Mouse (Mus musculus) lung, adult 10 weeks (tissue): ENCODE measurements around the gene Cnep1r1. TPM values are rescaled to one million over a fixed set of nuclear protein-coding genes. Genes with fewer than 3 reads are reported as not detected.

Experiments used
- polyA plus RNA-seq: library from polyadenylated mRNA; stranded (reverse); fragments of 350-450 nt; fragmentation: Illumina TruSeq; extraction: RNeasy Lipid Tissue Mini Kit (QIAGEN cat#74804); gene quantifications from one replicate; pipeline ENCODE4 v1.2.3, GENCODE M21; 2014; ENCODE audit warnings: low read depth, low replicate concordance; ENCODE audit not compliant: insufficient read depth

Gene Cnep1r1
- polyA plus RNA-seq, result 37.1 TPM

DNA sequence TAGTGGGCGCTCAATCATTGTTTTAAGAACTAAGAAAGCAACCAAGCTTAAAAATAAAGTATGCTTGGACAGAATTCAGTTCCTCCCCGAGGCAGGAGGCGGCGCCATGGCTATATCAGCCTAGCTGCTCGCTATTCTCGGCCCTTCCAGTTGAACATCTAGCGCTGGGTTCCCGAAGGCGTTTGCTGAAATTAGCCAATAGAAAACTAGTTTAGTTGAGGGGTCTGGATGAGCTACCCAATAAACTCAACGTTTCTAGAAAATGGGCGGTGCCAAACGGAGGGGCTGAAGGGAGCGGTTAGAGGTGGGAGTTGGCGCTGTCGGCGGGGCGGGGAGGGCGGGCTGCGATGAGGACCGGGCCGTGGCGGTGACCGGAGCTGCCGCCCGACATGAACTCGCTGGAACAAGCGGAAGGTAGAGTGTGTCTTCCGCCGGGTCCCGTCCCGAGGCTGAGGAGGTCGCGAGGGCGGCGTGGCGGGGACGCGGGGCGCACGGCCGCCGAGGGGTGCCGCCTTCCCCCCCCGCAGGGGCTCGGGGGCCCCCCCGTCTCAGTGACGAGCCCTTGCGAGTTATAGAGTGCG is at the start of gene Cnep1r1:
Gene Cnep1r1, plus strand, starts transcription at position 314 of the 581 bp plus-strand sequence.

DNA sequence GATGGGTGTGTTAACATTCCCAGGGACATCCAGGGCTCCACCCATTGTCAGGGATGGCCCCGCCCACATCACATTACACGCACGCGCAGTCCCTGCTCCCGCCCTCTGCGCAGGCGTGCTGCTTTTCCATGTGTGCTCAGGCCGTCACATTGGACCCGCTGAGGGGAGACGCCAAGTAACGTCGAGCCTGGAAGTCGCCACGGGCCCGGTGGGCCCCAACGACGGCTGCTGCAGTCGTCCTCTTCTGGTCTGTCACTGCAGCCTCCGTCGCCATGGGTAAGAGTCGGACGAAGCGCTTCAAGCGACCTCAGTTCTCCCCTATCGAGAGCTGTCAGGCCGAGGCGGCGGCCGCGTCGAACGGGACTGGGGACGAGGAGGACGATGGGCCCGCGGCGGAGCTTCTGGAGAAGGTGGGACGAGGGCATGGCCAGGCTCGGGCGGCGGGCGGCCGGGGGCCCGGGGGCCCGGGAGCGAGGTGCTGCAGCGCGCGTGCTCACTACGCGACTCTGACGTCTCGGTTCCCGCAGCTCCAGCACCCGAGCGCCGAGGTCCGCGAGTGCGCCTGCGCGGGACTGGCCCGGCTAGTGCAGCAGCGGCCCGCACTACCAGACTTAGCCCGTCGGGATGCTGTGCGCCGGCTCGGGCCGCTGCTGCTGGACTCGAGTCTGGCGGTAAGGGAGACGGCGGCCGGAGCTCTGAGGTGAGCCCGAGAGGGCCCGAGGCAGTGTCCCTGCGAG is 19.3 kb downstream of the Cnep1r1 start, which contains the start of gene Heatr3:
Gene Heatr3, plus strand, starts transcription at position 108 of the 737 bp plus-strand sequence.

Other genes with a start within 250 kb of the Cnep1r1 start
- 0.87 TPM for gene Zfp423, start 159.2 kb upstream of the Cnep1r1 start, polyA plus RNA-seq
- 10.5 TPM for gene Heatr3, start 19.1 kb downstream of the Cnep1r1 start, polyA plus RNA-seq
- gene Tent4b, start 80.4 kb downstream of the Cnep1r1 start, polyA plus RNA-seq, result 11.0 TPM
- 11.7 TPM for gene Adcy7, start 153.6 kb downstream of the Cnep1r1 start, polyA plus RNA-seq
- gene Brd7, start 243.4 kb downstream of the Cnep1r1 start, polyA plus RNA-seq, result 48.8 TPM